Mouse (Mus musculus) monocyte, adult 59 days (primary cell): ENCODE results near the gene Wfdc8. TPM values are rescaled to one million over a fixed set of nuclear protein-coding genes. Genes with fewer than 3 reads are reported as not detected.

Source experiments
- total RNA-seq, 2 experiments: library from RNA; stranded (reverse); gene quantifications; one replicate each; pipeline ENCODE4 v1.2.4; 2023

Wfdc8 gene
- total RNA-seq, result not detected

DNA sequence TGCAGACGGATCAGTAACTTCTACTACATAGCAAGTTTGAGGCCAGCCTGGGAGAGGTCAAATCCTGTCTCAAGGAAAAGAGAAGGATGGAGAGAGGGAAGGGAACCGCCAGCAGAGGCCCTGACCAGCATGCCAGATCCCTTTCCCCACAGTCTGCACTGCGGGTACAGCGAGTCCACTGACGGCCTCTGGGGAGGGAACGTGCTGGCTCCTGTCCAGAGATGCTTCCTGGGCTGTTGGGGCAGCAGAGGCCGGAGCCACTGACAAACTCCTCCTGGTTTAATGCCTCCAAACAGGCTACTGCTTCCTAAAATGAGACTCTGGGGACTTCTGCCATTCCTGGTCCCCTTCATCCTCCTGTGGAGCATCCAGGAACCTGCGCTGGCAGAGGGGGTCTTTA is at the start of gene Wfdc8, which contains the start of gene Wfdc6b:
TSS of gene Wfdc8 (minus strand) at position 156 of the 400 bp plus-strand sequence.
TSS of gene Wfdc6b (plus strand) at position 52 of the 400 bp plus-strand sequence.

GRCm38 (mm10) chr2:164656483-164656882 is 43.1 kb upstream of the Wfdc8 start, which contains the start of gene Wfdc9:
TSS of gene Wfdc9 (minus strand) at chr2:164656583.

GRCm38 (mm10) chr2:164655858-164656257 is 42.4 kb upstream of the Wfdc8 start, which contains the start of gene Wfdc10:
TSS of gene Wfdc10 (plus strand) at chr2:164656046.

DNA sequence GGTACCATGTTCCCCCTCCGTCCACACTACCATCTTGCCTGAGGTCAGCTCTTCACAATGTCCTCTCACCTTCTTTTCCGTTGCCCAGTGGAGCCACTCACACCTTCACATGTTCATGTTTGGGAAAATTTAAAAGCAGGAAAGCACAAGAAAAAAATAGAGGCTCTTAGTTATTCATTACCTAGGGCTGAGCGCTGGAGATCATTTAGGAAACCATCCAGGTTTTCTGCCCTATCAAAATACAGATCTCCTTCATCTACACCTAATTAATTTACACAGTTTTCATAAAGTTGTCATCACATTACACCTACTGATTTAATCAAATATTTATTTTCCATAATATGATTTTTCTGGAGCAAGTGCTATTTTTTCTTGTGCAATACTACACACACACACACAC is 25.3 kb upstream of the Wfdc8 start, which contains the start of gene Wfdc16:
TSS of gene Wfdc16 (minus strand) at position 101 of the 400 bp plus-strand sequence.

DNA sequence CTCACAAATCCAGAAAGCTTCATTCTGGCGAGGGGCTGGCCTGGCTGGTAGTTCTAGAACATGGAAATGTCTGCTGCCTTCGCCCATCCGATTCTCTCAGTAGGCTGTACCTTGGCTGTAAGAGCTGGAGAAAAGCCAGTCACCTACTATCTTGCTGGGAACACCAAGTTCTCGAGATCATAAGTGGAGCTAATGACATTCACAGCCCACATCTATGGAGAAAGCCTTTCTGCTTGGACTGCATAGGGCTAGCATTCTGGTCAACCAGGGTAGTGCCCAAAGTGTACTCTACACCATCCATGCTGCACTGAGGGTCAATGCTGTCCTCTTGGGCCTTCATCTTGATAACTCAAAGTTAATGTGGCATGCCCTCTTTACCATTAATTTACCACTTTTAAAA is 19.9 kb downstream of the Wfdc8 start, which contains the start of gene Eppin:
TSS of gene Eppin (minus strand) at position 101 of the 400 bp plus-strand sequence.

DNA sequence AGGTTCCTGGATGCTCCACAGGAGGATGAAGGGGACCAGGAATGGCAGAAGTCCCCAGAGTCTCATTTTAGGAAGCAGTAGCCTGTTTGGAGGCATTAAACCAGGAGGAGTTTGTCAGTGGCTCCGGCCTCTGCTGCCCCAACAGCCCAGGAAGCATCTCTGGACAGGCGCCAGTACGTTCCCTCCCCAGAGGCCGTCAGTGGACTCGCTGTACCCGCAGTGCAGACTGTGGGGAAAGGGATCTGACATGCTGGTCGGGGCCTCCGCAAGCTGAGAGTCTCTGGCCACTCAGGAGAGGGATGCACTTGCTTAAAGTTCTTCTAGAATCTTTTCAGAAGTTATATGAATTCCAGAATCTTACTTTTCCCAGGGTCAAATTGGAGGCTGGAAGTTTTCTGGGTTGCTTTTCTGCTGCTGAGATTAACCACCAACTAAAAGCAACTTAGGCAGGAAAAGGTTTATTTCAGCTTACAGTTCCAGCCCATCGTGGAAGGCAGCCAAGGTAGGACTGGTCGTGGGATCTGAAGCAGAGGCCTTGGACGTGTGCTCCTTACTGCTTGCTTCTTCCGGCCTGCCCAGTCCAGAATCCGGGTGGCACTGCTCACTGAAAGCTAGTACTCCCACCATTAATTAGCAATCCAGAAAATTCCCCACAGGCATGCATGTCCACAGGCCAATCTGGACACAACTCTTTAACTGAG is 28.3 kb downstream of the Wfdc8 start, which contains the start of gene Wfdc6a:
TSS of gene Wfdc6a (minus strand) at position 423 of the 701 bp plus-strand sequence.

GRCm38 (mm10) chr2:164573359-164573758 is 40.1 kb downstream of the Wfdc8 start, which contains the start of gene Spint3:
TSS of gene Spint3 (minus strand) at chr2:164573459.

DNA sequence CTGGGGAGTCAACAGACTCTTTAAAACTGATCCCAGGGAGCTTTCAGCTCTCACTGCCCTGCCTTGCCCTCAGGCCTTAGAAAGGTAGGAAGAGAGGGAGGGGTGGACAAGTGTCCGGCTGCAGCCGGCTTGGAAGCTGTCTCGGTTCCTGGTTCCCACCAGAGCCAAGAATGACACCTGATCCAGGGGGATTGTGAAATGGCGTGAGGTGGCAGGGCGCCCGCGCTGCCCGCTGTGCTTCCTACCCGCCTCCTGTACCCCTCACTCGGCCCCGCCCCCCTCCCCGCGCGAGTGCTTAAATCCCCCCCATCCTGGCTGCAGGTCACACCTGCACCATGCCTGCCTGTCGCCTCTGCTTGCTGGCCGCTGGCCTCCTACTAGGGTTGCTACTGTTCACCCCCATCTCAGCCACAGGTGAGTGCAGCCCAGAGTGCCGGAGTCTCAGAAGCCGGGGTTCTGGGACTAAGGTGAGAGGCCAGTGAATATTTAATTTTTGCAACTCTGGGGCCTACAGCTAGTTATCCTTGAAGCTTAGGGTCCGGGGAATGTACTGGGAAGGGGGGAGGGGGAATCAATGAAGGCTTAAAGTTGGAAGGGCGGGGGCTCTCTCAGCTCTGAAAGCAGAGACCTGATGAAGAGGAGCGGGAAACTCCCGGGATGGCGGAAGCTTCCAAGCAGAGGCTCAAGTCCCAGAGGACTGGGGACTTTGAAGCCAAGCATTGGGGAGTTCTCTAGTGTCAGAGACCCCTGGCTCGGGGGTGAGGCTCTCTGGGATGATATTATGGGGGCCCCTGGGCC is 50.8 kb downstream of the Wfdc8 start, which contains the start of gene Wfdc2:
TSS of gene Wfdc2 (plus strand) at position 23 of the 798 bp plus-strand sequence.

Other genes starting within 250 kb of the Wfdc8 start
- gene Slpi, start 224.5 kb downstream of the Wfdc8 start, total RNA-seq, result 100 to 1,000 TPM; 227 to 229 TPM
- gene Rbpjl, start 210.5 kb downstream of the Wfdc8 start, total RNA-seq, result not detected
- gene Matn4, start 208.5 kb downstream of the Wfdc8 start, total RNA-seq, result not detected
- gene Sdc4, start 169.7 kb downstream of the Wfdc8 start, total RNA-seq, result 10 to 100 TPM; 13.2 to 13.8 TPM
- 10 to 100 TPM; 35.5 to 36.0 TPM for gene Sys1, start 156.7 kb downstream of the Wfdc8 start, total RNA-seq
- gene Gm20458, start 152.7 kb downstream of the Wfdc8 start, total RNA-seq, result 10 to 100 TPM; 10.9 to 12.8 TPM
- gene Trp53tg5, start 139.9 kb downstream of the Wfdc8 start, total RNA-seq, result not detected
- gene Dbndd2, start 127.5 kb downstream of the Wfdc8 start, total RNA-seq, result 10 to 100 TPM; 11.1 to 19.7 TPM
- gene Pigt, start 116.1 kb downstream of the Wfdc8 start, total RNA-seq, result 10 to 100 TPM; 74.5 to 76.9 TPM
- gene Wfdc2, start 51.2 kb downstream of the Wfdc8 start, total RNA-seq, result not detected
- not detected for gene Spint3, start 40.2 kb downstream of the Wfdc8 start, total RNA-seq
- not detected for gene Wfdc6a, start 28.2 kb downstream of the Wfdc8 start, total RNA-seq
- not detected for gene Eppin, start 20.0 kb downstream of the Wfdc8 start, total RNA-seq
- gene Wfdc6b, start 104 bp downstream of the Wfdc8 start, total RNA-seq, result not detected
- not detected for gene Wfdc16, start 25.2 kb upstream of the Wfdc8 start, total RNA-seq
- not detected for gene Wfdc10, start 42.4 kb upstream of the Wfdc8 start, total RNA-seq
- not detected for gene Wfdc9, start 43.0 kb upstream of the Wfdc8 start, total RNA-seq
- gene Wfdc11, start 60.5 kb upstream of the Wfdc8 start, total RNA-seq, result not detected
- gene Wfdc13, start 71.5 kb upstream of the Wfdc8 start, total RNA-seq, result not detected
- not detected for gene Spint4, start 84.9 kb upstream of the Wfdc8 start, total RNA-seq
- not detected for gene Spint5, start 101.7 kb upstream of the Wfdc8 start, total RNA-seq
- not detected for gene Wfdc3, start 132.3 kb upstream of the Wfdc8 start, total RNA-seq
- 10 to 100 TPM; 32.0 to 44.8 TPM for gene Dnttip1, start 132.4 kb upstream of the Wfdc8 start, total RNA-seq
- gene Ube2c, start 156.3 kb upstream of the Wfdc8 start, total RNA-seq, result 1 to 10 TPM; 3.0 TPM
- not detected for gene Tnnc2, start 166.3 kb upstream of the Wfdc8 start, total RNA-seq
- 10 to 100 TPM; 12.5 to 16.9 TPM for gene Snx21, start 172.2 kb upstream of the Wfdc8 start, total RNA-seq
- gene Acot8, start 191.3 kb upstream of the Wfdc8 start, total RNA-seq, result 10 to 100 TPM; 29.8 to 33.3 TPM
- gene Zswim3, start 191.5 kb upstream of the Wfdc8 start, total RNA-seq, result 1 to 10 TPM; 2.8 to 3.1 TPM
- 1 to 10 TPM; 4.7 to 5.0 TPM for gene Zswim1, start 209.1 kb upstream of the Wfdc8 start, total RNA-seq
- 1 to 10 TPM in 1 of 2 experiments, not detected in 1; 1.2 TPM for gene Spata25, start 214.9 kb upstream of the Wfdc8 start, total RNA-seq
- 100 to 1,000 TPM; 707 to 727 TPM for gene Ctsa, start 219.2 kb upstream of the Wfdc8 start, total RNA-seq
- 1 to 10 TPM; 8.6 to 9.2 TPM for gene Neurl2, start 219.8 kb upstream of the Wfdc8 start, total RNA-seq
- 100 to 1,000 TPM; 140 to 168 TPM for gene Pltp, start 244.1 kb upstream of the Wfdc8 start, total RNA-seq